Mouse (Mus musculus) MN1 (cell line): ENCODE measurements around the gene BC030870.

Experiments
- DNase-seq: peaks from one replicate; pipeline ENCODE4 v3.0.0-alpha.2; 2016; ENCODE audit warnings: low spot score

The BC030870 gene

GRCm38 (mm10) chr8:65074733-65075132, 54.6 kb downstream of the BC030870 start, which contains the start of gene Gm10663:
Gene Gm10663, plus strand, starts transcription at chr8:65075033.
- DNase-seq: no peak

GRCm38 (mm10) chr8:65070996-65071395, 58.4 kb downstream of the BC030870 start:
- no peak for DNase-seq

- no peak for DNase-seq
Observed at GRCm38 (mm10) chr8:65068473-65068819, 60.9 kb downstream of the BC030870 start.

- no peak for DNase-seq
Observed at GRCm38 (mm10) chr8:65067694-65068472, 61.5 kb downstream of the BC030870 start.

GRCm38 (mm10) chr8:65067031-65067430, 62.3 kb downstream of the BC030870 start:
- DNase-seq: no peak

- no peak for DNase-seq
Observed at GRCm38 (mm10) chr8:65065622-65066021, 63.7 kb downstream of the BC030870 start.

GRCm38 (mm10) chr8:65064071-65064470, 65.3 kb downstream of the BC030870 start:
- DNase-seq: no peak

GRCm38 (mm10) chr8:65062195-65062594, 67.2 kb downstream of the BC030870 start:
- DNase-seq: no peak

GRCm38 (mm10) chr8:65056722-65057121, 72.6 kb downstream of the BC030870 start:
- no peak for DNase-seq

- no peak for DNase-seq
Observed at GRCm38 (mm10) chr8:65053968-65054367, 75.4 kb downstream of the BC030870 start.

GRCm38 (mm10) chr8:65053554-65053953, 75.8 kb downstream of the BC030870 start:
- no peak for DNase-seq

- no peak for DNase-seq
Observed at GRCm38 (mm10) chr8:65047801-65048200, 81.6 kb downstream of the BC030870 start.

GRCm38 (mm10) chr8:65047193-65047592, 82.2 kb downstream of the BC030870 start:
- DNase-seq: no peak

- no peak for DNase-seq
Observed at GRCm38 (mm10) chr8:65046565-65046964, 82.8 kb downstream of the BC030870 start.

- DNase-seq: no peak
Observed at GRCm38 (mm10) chr8:65037117-65037533, 92.2 kb downstream of the BC030870 start, which contains the start of gene Apela. Gene Apela, minus strand, starts transcription at chr8:65037336.
